Mouse (Mus musculus): ENCODE measurements around the gene Olfr1012. TPM values are rescaled to one million over a fixed set of nuclear protein-coding genes. Genes with fewer than 3 reads are reported as not detected.

Olfr1012 gene
- total and polyA plus RNA-seq, 3 experiments = not detected

DNA sequence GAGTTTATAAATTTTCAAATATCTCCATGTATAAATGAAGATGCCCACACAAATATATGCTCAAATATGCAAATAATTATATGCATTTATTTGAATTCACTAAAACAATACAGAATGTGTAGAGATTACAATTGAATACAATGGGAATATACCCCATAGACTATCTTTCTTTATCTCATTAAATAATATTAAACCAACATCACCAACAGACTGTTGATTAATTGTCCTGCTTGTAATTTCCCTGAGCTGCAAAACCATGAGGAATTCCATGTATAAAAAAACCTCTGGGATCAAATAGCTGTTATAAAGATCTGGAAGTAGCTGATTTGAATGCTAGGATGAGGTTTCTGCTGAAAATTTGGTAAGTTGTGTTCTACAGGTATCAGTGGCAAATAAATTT lies 4.2 kb upstream of the Olfr1012 start, which contains the start of gene Olfr1013:
Gene Olfr1013, plus strand, starts transcription at position 301 of the 400 bp plus-strand sequence.
- Histone ChIP-seq H3K4me3 (replicated peaks in 1 of 3; ENCODE audit: low read depth in 2 of 3, low read length in 2 of 3, poor library complexity in 1 of 3) (no peak within 1 kb of the TSS), H3K79me2 (replicated peaks; ENCODE audit: control insufficient read depth, extremely low read depth, insufficient read depth, poor library complexity, severe bottlenecking) (no peaks in the 10 kb centered on the region), H3K27me3 (replicated peaks) (no peaks in the 10 kb centered on the region), H3K27ac (ENCODE audit: insufficient read depth, low read depth) (no peak within 1 kb of the TSS), H3K9ac (ENCODE audit: insufficient read depth, low read depth) (no peak within 1 kb of the TSS), H3K4me2 (ENCODE audit: insufficient read depth, low read depth, poor library complexity, severe bottlenecking) (no peak within 1 kb of the TSS), H3K9me3 (replicated peaks; ENCODE audit: low read length) (peaks cover 15% of the 10 kb centered on the region), H3K4me1 (ENCODE audit: control insufficient read depth in 1 of 2, insufficient read depth in 2 of 2) (no peaks in the 10 kb centered on the region), H3K36me3 (replicated peaks in 1 of 2; ENCODE audit: control insufficient read depth in 1 of 2, insufficient read depth in 1 of 2, low read length in 1 of 2) (no peaks in the 10 kb centered on the region)
- in situ Hi-C loops (cut with MboI; ENCODE audit: low pct_ligation_motif_present, low pct_unique_long_range_greater_than_20kb, low sequenced_read_pairs) = no loop called here
- no peak for DNase-seq (ENCODE audit: extremely low read depth)
- no peak for TF ChIP-seq CTCF (conservative IDR thresholded peaks at IDR 0.05 in 1 of 2, IDR thresholded peaks at IDR 0.05 in 1 of 2; ENCODE audit: low read depth in 2 of 2, low read length in 2 of 2)
- no peak for TF ChIP-seq E2F4 (IDR thresholded peaks at IDR 0.05; ENCODE audit: insufficient replicate concordance, low read depth, low read length)
- no peak for TF ChIP-seq HCFC1 (IDR thresholded peaks at IDR 0.05; ENCODE audit: low read depth, low read length)
- TF ChIP-seq NELFE (IDR thresholded peaks at IDR 0.05; ENCODE audit: low read depth, low read length) = no peak
- TF ChIP-seq ZC3H11A (IDR thresholded peaks at IDR 0.05; ENCODE audit: low read depth, low read length) = no peak
- no peak for TF ChIP-seq ZKSCAN1 (IDR thresholded peaks at IDR 0.05; ENCODE audit: borderline replicate concordance, low read depth, low read length)
- TF ChIP-seq MAFK (IDR thresholded peaks at IDR 0.05; ENCODE audit: insufficient replicate concordance, low read length) = no peak
- TF ChIP-seq NRF1 (IDR thresholded peaks at IDR 0.05; ENCODE audit: low read depth, low read length) = no peak
- no peak for TF ChIP-seq MAZ (IDR thresholded peaks at IDR 0.05; ENCODE audit: low read depth, low read length)
- no peak for TF ChIP-seq UBTF (IDR thresholded peaks at IDR 0.05; ENCODE audit: low read depth, low read length)
- no peak for TF ChIP-seq ETS1 (conservative IDR thresholded peaks at IDR 0.05; ENCODE audit: low read depth, low read length)
- no peak for TF ChIP-seq PAX5 (IDR thresholded peaks at IDR 0.05; ENCODE audit: low read length)
- TF ChIP-seq USF1 (IDR thresholded peaks at IDR 0.05; ENCODE audit: low read depth, low read length) = no peak
- TF ChIP-seq SMC3 (IDR thresholded peaks at IDR 0.05; ENCODE audit: low read depth, low read length) = no peak
- no peak for TF ChIP-seq RAD21 (IDR thresholded peaks at IDR 0.05; ENCODE audit: low read depth, low read length)
- no peak for TF ChIP-seq MYC (IDR thresholded peaks at IDR 0.05; ENCODE audit: low read depth, low read length)
- TF ChIP-seq IRF4 (IDR thresholded peaks at IDR 0.05; ENCODE audit: low read depth, low read length) = no peak
- TF ChIP-seq POLR2AphosphoS2 (IDR thresholded peaks at IDR 0.05; ENCODE audit: low read depth, low read length) = no peak
- no peak for TF ChIP-seq POLR2A (IDR thresholded peaks at IDR 0.05; ENCODE audit: low read depth, low read length)
- dilution Hi-C loops (cut with MboI; ENCODE audit: extremely low pct_ligation_motif_present, extremely low pct_unique_long_range_greater_than_20kb, low sequenced_read_pairs) = no loop called here

DNA sequence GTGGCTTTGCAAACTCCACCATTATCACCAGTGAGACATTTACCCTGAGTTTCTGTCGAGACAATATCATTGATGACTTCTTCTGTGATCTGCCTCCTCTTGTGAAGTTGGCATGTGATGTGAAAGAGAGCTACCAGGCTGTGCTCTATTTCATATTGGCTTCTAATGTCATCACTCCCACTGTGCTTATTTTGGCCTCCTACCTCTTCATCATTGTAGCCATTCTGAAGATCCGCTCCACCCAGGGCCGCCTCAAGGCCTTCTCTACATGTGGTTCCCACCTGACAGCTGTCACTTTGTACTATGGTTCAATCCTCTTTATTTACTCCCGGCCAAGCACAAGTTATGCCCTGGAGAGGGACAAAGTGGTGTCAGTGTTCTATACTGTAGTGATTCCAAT lies 8.7 kb downstream of the Olfr1012 start:
- no peak overlapping the region for H3K9ac ChIP-seq (ENCODE audit: insufficient read depth, low read depth)
- H3K36me3 ChIP-seq (replicated peaks in 1 of 2; ENCODE audit: control insufficient read depth in 1 of 2, insufficient read depth in 1 of 2, low read length in 1 of 2) = no peaks in the 10 kb centered on the region
- peaks cover 15% of the 10 kb centered on the region for H3K9me3 ChIP-seq (replicated peaks; ENCODE audit: low read length)
- no peak overlapping the region for H3K4me3 ChIP-seq (replicated peaks in 1 of 3; ENCODE audit: low read depth in 2 of 3, low read length in 2 of 3, poor library complexity in 1 of 3)
- in situ Hi-C loops (cut with MboI; ENCODE audit: low pct_ligation_motif_present, low pct_unique_long_range_greater_than_20kb, low sequenced_read_pairs) (no loop called here), dilution Hi-C loops (cut with MboI; ENCODE audit: extremely low pct_ligation_motif_present, extremely low pct_unique_long_range_greater_than_20kb, low sequenced_read_pairs) (no loop called here)
- no peak overlapping the region for H3K4me2 ChIP-seq (ENCODE audit: insufficient read depth, low read depth, poor library complexity, severe bottlenecking)
- no peaks in the 10 kb centered on the region for H3K27me3 ChIP-seq (replicated peaks)
- no peaks in the 10 kb centered on the region for H3K79me2 ChIP-seq (replicated peaks; ENCODE audit: control insufficient read depth, extremely low read depth, insufficient read depth, poor library complexity, severe bottlenecking)
- H3K4me1 ChIP-seq (ENCODE audit: control insufficient read depth in 1 of 2, insufficient read depth in 2 of 2) = no peaks in the 10 kb centered on the region
- TF ChIP-seq CTCF (conservative IDR thresholded peaks at IDR 0.05 in 1 of 2, IDR thresholded peaks at IDR 0.05 in 1 of 2; ENCODE audit: low read depth in 2 of 2, low read length in 2 of 2) (no peak), ETS1 (conservative IDR thresholded peaks at IDR 0.05; ENCODE audit: low read depth, low read length) (no peak), UBTF (IDR thresholded peaks at IDR 0.05; ENCODE audit: low read depth, low read length) (no peak), E2F4 (IDR thresholded peaks at IDR 0.05; ENCODE audit: insufficient replicate concordance, low read depth, low read length) (no peak), CHD2 (IDR thresholded peaks at IDR 0.05; ENCODE audit: low read length) (no peak), USF2 (conservative IDR thresholded peaks at IDR 0.05; ENCODE audit: low read depth, low read length) (no peak), TCF12 (IDR thresholded peaks at IDR 0.05; ENCODE audit: low read depth, low read length) (no peak), NELFE (IDR thresholded peaks at IDR 0.05; ENCODE audit: low read depth, low read length) (no peak), IRF4 (IDR thresholded peaks at IDR 0.05; ENCODE audit: low read depth, low read length) (no peak), ZKSCAN1 (IDR thresholded peaks at IDR 0.05; ENCODE audit: borderline replicate concordance, low read depth, low read length) (no peak), ZNF384 (IDR thresholded peaks at IDR 0.05; ENCODE audit: low read depth, low read length) (no peak), MAX (IDR thresholded peaks at IDR 0.05; ENCODE audit: low read length) (no peak), MEF2A (IDR thresholded peaks at IDR 0.05; ENCODE audit: borderline replicate concordance, low read depth, low read length) (no peak), KAT2A (IDR thresholded peaks at IDR 0.05; ENCODE audit: insufficient replicate concordance, low read length) (no peak), SIN3A (IDR thresholded peaks at IDR 0.05; ENCODE audit: low read length) (no peak), HCFC1 (IDR thresholded peaks at IDR 0.05; ENCODE audit: low read depth, low read length) (no peak), MYC (IDR thresholded peaks at IDR 0.05; ENCODE audit: low read depth, low read length) (no peak)
- DNase-seq (ENCODE audit: extremely low read depth) = no peak
- H3K27ac ChIP-seq (ENCODE audit: insufficient read depth, low read depth) = no peak overlapping the region
